Mouse (Mus musculus): ENCODE measurements around the gene Gm6096.

Gene Gm6096

GRCm38 (mm10) chr7:34238086-34238485 lies 12.8 kb upstream of the Gm6096 start:
- no peak for DNase-seq

DNA sequence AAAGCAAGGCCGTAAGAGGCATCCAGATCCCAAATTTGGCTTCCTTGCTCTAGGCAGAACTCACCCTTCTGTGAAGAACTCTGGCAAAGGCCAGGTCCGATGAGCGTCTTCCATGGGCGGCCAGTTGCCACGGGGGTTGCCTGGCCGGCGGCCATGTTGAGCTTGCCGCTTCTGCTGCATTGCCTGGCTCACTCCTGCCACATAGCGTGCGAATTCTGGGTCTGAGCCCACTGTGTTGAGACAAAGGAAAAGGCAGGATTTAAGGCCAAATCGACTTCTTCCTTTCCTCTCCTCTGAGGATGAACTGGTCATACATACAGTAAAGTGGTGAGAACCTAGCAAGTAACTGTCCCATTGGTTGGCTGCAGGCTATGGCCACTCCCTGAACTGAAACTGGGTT lies 8.7 kb upstream of the Gm6096 start:
- DNase-seq: peak; percentile 69

GRCm38 (mm10) chr7:34246870-34247499 lies 3.9 kb upstream of the Gm6096 start:
- no peak for DNase-seq

DNA sequence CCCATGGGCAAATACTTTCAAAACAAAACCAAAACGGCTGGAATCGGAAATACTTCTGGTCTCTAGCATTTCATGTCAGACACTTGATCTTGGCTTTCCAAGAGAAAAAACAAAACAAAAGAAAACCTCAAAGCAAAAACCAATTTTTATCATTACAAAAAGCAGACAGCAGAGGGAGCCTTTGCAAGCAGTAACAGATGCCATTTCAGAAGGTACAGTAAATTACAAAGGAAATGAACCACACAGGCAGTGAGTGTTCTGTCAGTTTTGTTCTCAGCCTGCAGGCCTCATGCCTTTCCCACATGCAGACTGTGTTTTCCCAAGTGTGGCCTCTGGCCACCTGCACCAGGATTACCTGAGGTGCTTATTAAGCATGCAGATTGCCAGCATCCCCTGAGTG lies 1.2 kb downstream of the Gm6096 start:
- DNase-seq: no peak

DNA sequence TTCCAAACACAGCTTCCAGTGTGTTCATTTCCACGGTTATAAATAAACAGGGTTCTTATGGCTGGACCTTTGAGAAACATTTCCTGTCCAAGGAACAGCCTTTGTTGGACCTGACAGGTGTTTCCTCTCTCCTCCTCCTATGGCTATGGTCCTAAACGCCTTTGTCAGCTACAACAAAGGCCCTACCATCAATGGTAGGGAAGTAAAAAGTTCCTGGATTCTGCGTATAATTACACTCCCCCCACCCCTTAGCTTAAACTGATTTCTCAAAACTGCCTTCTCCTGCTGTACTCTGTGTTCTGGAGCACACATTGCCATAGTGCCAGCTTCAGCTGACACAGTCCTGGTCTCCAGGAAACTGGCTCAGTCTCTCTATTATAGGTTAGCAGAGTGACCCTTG lies 4.3 kb downstream of the Gm6096 start:
- no peak for DNase-seq

- DNase-seq: no peak
These were observed 5.1 kb downstream of the Gm6096 start for GRCm38 (mm10) chr7:34255916-34256315.

DNA sequence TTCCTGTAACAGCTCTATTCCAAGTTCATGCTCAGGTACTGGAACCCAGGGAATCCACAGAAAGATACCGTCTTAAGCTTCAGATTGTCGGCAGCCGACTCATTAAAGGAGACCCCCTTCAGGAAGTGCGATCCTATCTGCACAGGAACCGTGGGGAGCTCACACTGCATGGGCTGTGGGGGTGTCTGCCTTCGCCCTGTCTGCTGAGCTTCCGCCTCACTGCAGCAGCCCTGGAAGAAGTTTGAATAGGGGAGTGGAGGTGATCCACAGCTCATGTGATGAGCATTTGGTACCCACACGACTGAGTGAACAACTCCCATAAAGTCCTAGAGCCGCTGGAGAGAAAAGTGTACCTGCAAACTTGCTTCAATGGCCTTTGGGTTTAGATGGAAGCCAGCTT lies 6.4 kb downstream of the Gm6096 start:
- no peak for DNase-seq

DNA sequence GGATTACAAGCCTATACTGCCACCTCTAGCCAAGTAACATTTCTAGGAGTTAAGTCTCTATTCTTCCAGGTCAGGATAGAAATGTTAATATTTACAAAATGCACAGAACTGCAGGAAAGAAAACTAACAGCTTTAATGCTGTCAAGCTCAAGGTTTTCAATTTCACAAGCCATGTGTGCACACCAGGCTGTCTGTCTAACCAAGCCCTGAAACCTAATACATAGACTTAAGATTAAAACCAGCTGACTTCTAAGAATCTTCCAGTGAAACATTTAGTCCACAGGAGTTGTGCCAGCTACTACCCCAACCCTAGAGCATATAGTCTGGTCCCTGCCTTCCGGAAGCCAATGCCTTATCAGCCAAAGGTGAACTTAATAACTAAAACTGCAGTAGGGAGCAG lies 7.6 kb downstream of the Gm6096 start:
- no peak for DNase-seq

- DNase-seq: no peak
These were observed 12.6 kb downstream of the Gm6096 start for GRCm38 (mm10) chr7:34263437-34263836.

DNA sequence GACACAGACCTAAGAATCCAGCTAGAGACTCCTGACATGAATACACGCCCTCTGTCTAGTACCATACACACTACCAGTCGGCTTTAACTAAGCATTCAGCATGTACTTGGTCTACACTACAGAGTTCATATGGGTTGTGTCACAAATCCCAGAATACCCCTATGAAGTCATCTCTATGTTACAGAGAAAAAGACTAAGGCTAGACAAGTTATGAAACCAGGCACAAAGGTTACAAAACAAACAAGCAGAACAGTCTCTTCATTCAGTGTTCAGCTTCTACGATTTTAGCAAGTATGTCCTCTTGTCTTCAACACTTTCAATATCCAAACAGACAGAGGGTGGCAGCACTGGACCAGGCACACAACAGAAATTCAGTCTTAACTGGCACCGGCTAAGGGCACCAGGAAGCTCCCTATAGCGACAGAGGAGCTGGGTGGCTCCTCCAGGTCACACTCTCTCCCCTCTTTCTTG lies 15.1 kb downstream of the Gm6096 start:
- peak; percentile 64 for DNase-seq

DNA sequence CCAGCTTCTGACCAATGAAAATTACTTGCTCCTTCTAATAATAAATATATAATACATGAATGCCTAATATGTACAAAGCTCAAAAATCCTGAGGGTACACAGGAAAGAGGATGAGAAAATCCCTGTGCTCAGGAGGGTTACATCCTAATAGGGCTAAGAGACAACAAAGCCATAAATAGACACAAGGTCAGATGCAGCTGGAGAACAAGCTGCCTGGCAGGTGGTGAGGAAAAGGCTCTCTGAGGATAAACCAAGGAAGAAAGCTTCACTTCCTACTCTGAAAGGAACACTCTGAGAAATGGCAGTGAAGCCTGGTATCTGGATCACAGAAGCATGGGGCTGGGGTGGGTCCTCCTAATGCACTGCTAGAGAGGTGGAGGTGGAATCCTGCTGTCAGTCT lies 15.6 kb downstream of the Gm6096 start:
- no peak for DNase-seq

DNA sequence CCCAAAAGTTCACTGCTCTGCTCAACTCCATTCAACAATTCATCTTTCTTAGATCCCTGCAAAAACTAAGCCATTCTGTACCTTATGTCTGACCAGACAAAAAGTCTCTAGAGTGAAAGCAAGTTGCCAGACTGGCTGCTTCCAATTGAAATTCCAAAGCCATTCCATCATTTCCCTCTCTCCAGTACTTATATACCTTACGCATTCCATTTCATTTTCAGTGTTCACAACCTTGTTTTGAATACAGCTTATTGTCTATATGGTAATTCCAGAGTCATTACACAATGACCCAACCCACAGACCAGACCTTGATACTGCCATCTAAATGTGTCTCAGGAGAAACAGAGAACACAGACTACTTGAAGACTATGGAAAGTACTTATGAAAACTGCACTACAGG lies 17.6 kb downstream of the Gm6096 start:
- no peak for DNase-seq

DNA sequence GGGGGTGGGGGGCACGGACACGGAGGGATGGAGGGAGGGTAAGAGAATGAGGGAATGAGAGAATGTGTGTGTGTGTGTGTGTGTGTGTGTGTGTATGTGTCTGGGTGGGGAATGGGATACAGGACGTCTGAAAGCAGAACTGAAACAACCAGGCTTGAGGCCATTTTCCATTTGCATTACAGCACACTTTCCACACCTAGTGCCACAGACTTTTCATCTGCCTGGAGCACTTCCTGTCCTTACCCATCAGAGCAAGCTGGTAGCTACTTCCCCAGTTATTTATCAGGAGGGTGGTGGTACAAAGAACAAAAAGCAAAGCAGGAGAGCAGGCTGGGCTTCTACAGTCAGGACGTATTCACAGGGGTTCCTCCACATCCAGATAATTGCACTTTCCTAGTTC lies 21.6 kb downstream of the Gm6096 start:
- no peak for DNase-seq

- DNase-seq: no peak
These were observed 25.2 kb downstream of the Gm6096 start for GRCm38 (mm10) chr7:34276066-34276465.

- DNase-seq: no peak
These were observed 26.8 kb downstream of the Gm6096 start for GRCm38 (mm10) chr7:34277656-34278055.

GRCm38 (mm10) chr7:34290450-34291151 lies 39.8 kb downstream of the Gm6096 start:
- DNase-seq: no peak

GRCm38 (mm10) chr7:34291265-34291664 lies 40.4 kb downstream of the Gm6096 start:
- no peak for DNase-seq

DNA sequence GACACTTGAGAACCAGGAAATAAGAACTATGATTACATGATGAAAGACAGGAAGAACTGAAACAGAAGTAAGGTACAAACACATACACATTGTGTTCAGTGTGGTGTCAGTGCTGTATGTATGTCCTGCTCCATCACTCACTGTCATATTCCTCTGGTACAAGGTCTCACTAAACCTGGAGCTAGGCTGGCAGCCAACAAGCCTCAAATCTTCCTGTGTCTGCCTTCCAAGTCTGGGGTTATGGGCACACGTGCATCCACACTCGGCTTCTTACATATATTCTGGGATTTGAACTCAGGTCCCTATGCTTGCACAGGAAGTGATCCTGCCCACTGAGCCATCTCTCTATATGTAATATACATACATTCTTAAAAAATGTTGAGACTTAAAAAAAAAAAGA lies 41.8 kb downstream of the Gm6096 start:
- no peak for DNase-seq

GRCm38 (mm10) chr7:34296124-34296523 lies 45.3 kb downstream of the Gm6096 start:
- DNase-seq: no peak

DNA sequence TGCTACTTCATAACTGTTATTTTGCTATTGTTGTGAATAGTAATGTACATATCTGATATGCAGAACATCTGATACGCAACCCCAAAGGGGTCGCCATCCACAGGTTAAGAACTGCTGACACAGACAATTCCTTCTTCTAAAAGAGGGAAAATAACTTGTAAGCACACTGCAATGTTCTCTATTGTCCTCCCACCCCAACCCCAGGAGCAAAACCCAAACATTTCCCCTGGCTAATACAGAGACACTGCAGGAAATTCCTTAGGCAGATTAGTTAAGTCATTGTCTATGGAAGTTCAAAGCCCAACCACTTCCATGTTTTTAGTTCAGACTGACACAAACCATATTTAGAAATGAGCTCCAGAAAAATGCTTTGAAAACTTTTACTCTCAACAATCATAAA lies 48.0 kb downstream of the Gm6096 start:
- no peak for DNase-seq
